Mouse (Mus musculus) bone marrow macrophage, adult 2 months (primary cell): ENCODE measurements around the gene Art4. TPM values are rescaled to one million over a fixed set of nuclear protein-coding genes. Genes with fewer than 3 reads are reported as not detected.
"Not testable (repeated sequence)": the region's sequence is repeated elsewhere in the genome, so short reads cannot be mapped to it uniquely, and the experiment has no call there.

Experiments
- H3K27ac ChIP-seq: 2 replicates; pipeline ENCODE4 v1.5.1; 2012; ENCODE audit warnings: low read depth, low read length; ENCODE audit not compliant: insufficient read depth
- H3K4me1 ChIP-seq: 2 replicates; pipeline ENCODE4 v1.6.1; 2012; ENCODE audit warnings: low read length; ENCODE audit not compliant: control insufficient read depth, insufficient read depth
- H3K4me3 ChIP-seq: 2 replicates; pipeline ENCODE4 v1.5.1; 2012; ENCODE audit warnings: mild to moderate bottlenecking, low read length, moderate library complexity; ENCODE audit not compliant: insufficient read depth
- CTCF ChIP-seq: IDR thresholded peaks from 2 replicates; pipeline ENCODE4 v1.5.1; 2012; ENCODE audit warnings: low read depth, mild to moderate bottlenecking, low read length, moderate library complexity
- POLR2A ChIP-seq: IDR thresholded peaks from 2 replicates; pipeline ENCODE4 v1.6.1; 2012; ENCODE audit warnings: mild to moderate bottlenecking, low read depth, low read length, borderline replicate concordance
- polyA plus RNA-seq: library from polyadenylated mRNA; stranded (reverse); fragments of >200 nt; gene quantifications from 2 replicates; pipeline ENCODE4 v1.2.4, GENCODE M21; 2012; ENCODE audit not compliant: missing spikeins, insufficient read depth, insufficient read length

The Art4 gene
- polyA plus RNA-seq, 1 experiment = not detected

DNA sequence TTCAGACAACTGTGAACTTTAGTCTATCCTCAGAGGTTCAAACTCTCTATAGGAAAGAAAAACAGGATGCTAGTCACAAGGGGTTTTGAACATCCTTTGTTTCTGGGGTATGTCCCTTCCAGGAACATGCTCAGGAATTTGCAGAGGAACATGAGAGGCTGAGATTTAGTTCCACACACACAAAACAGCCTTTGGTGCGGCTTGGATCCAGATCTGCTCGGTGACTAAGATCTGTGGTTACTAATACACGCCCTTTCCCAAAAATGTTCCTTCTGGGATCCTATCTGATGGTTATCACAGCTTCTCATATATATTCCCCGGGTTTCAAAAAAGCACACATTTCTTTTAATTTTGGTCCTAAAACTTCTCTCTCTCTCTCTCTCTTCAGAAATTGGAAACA lies 40.3 kb upstream of the Art4 start:
- no peak overlapping the region for H3K4me3 ChIP-seq
- peaks cover 36% of the 10 kb centered on the region for H3K4me1 ChIP-seq
- H3K27ac ChIP-seq = no peak overlapping the region
- TF ChIP-seq CTCF (no peak), POLR2A (no peak)

DNA sequence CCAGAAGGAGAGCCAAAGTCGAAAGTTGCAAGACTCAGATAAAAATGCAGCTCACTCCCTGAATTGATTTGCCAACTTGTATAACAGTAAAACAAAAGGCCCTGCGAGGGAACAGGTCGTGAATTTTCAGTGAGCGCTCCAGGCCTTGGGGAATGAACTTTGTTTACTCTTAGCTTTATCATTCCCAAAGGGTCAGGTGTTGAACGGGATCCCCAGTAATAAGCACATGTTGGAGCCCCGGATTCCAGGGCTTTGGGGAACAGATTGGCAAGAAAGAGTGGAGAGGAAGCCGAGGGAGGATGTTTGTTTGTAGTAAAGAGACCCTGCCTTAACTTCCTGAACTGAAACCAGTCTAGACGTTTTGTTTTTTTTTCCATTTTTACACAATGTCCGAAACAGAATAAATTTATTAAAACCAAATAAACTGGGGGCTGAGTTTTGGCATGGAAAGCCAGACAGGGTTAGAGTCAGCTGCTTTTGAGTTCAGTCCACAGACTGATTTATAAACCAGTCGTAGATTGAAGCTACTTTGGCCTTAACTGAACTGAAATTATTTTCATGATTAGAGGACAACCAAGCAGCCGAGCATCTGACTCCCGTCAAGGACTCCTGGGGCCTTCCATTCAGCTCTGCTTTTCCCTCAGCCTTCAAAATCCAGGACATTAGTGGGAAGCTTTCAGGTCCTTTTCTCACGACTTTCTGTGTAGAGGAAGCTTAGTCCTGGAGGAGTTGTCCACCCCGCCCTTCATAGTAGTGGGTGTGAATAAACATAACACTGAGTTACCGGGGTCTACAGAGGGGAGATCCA lies 37.2 kb upstream of the Art4 start:
- Histone ChIP-seq H3K4me3 (no peak overlapping the region), H3K4me1 (peaks cover 30% of the 10 kb centered on the region), H3K27ac (no peak overlapping the region)

DNA sequence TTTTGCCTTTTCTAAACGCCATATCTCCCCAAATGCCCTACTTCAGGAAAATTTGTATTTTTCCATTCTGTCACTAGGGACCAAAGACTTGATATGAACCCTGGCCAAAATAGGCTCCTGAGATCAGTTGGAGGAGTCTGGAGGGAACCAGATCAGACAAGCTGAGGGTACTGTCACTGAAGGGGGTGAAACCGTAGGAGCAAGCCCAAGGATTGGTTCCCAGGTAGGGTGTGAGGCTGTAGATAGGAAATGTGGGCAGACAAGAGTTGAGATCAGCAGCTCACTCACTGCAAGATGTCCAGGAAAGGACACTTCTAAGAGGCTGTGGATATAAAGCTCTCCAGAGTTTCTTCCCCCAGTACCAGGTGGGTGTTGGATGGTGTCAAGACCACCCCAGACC lies 34.5 kb upstream of the Art4 start:
- no peak for TF ChIP-seq POLR2A
- no peak for TF ChIP-seq CTCF
- Histone ChIP-seq H3K4me1 (peaks cover 19% of the 10 kb centered on the region), H3K4me3 (no peak overlapping the region), H3K27ac (no peak overlapping the region)

More for the DNA sequence above, 37.2 kb upstream of the Art4 start:
- no peak for TF ChIP-seq CTCF
- no peak for TF ChIP-seq POLR2A

DNA sequence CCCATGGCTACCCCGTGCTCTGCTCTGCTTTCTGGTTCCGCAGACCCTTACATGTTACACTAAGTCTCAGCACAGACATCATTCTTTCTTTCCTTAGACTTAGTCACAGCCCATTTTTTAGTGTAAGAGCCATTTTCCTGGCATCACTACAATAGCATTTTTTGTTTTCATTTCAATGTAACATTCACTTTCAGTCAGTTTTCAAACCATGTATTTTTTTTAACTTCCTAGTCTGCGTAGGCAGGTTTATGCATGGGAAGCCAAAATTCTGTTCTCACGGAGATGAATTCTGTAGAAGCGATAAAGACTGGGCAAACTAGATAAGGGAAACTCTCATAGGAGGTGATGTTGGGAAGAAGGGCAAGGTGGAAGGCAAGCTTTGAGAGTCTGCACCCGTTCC lies 32.0 kb upstream of the Art4 start:
- no peak overlapping the region for H3K27ac ChIP-seq
- no peak overlapping the region for H3K4me3 ChIP-seq
- peaks cover 18% of the 10 kb centered on the region for H3K4me1 ChIP-seq
- TF ChIP-seq POLR2A (no peak), CTCF (no peak)

DNA sequence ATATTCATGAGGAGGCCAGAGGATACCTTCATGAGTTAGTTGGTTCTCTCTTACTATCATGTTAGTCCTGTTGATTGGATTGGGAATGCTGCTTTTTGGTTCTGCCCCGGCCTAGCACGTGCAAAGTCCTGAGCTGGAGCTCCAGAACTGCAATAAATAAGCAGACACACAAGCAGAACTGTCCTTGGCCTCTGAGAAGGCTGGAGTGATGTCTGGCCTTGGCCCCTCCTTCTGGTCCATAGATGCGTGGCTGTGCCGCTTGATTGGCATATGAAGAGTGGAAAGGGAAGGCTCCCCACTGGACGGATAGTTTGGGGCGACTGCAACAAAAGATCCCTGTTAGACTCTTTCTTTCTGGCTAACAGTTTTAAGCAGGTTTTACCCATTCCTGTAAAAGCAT lies 31.5 kb upstream of the Art4 start:
- no peak for TF ChIP-seq POLR2A
- no peak for TF ChIP-seq CTCF
- Histone ChIP-seq H3K4me3 (no peak overlapping the region), H3K4me1 (peaks cover 15% of the 10 kb centered on the region), H3K27ac (no peak overlapping the region)

DNA sequence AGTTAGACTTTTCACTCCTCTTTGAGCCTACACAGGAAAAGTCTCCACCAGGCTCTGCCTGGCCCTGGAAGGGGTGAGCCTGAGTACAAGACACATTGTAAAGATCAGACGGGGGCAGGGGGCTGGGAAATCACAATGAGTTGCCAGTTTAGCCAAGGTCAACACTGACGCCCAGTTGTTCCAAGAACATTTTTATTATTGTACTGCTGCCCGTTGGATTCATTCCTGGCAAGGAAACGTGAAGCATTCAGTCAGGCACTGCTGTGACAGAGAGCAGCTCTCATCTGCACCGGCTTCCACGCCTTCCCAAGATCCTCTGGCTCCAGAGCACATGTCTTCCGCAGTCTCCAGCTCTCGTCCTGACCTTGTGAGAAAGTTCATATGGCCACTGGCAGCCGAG lies 30.3 kb upstream of the Art4 start:
- TF ChIP-seq POLR2A = no peak
- no peak for TF ChIP-seq CTCF
- peaks cover 7% of the 10 kb centered on the region for H3K4me1 ChIP-seq

DNA sequence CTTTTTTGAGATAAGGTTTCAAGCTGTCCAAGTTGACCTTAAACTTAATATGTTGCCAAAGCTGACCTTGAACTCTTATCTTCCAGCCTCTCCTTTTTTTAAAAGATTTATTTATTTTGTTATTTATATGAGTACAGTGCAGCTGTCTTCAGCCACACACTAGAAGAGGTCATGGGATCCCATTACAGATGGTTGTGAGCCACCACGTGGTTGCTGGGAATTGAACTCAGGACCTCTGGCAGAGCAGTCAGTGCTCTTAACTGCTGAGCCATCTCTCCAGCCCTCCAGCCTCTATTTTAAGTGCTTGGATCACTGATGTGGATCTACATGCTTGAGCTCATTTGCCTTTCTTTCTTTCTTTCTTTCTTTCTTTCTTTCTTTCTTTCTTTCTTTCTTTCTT lies 27.2 kb upstream of the Art4 start:
- H3K4me1 ChIP-seq = not testable (repeated sequence)

More for the DNA sequence above, 30.3 kb upstream of the Art4 start:
- Histone ChIP-seq H3K27ac (no peak overlapping the region), H3K4me3 (no peak overlapping the region)

DNA sequence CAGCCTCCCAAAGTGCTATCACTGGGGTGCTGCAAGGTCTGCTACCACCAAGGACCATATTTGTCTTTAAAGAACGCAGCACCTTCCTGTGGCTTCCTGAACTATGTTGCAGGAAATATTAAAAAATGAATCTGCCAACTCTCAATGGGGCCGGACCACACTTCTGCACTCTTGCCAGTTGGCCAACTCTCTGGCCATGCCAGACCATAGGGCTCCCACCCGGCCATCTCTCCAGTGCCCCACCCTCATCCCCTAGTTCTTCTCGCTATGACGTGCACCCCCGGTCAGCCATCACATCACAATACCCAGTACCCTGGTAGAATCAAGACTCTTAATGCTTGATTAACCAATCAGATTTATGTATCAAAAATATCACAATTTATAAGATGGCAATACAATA lies 26.4 kb upstream of the Art4 start:
- no peak for TF ChIP-seq CTCF
- Histone ChIP-seq H3K27ac (no peak overlapping the region), H3K4me3 (no peak overlapping the region), H3K4me1 (no peaks in the 10 kb centered on the region)

More for the DNA sequence above, 27.2 kb upstream of the Art4 start:
- not testable (repeated sequence) for H3K4me3 ChIP-seq, H3K27ac ChIP-seq

DNA sequence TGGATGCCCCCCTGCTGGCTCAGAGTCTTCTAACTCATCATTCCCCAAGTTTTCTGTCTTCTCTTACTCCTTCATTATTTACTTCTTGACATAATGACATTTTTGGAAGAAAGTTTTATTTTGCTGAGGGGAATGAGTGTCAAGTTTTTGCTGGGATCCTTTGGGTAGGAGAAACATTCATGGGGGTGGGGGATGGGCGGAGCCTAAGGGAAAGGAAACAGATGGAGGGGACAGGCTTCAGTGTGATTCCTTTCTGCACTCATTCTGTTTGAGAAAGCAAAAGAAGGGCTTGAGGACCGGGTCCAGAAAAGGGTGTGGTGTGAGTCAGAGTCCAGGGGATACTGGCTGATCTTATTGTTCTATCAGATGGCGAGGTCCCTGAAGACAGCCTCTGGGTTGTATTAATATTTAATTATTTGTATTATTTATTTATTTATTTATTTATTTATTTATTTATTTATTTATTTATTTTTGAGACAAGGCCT lies 25.9 kb upstream of the Art4 start:
- TF ChIP-seq CTCF = no peak
- TF ChIP-seq POLR2A = no peak
- Histone ChIP-seq H3K27ac (no peak overlapping the region), H3K4me1 (no peaks in the 10 kb centered on the region), H3K4me3 (no peak overlapping the region)

DNA sequence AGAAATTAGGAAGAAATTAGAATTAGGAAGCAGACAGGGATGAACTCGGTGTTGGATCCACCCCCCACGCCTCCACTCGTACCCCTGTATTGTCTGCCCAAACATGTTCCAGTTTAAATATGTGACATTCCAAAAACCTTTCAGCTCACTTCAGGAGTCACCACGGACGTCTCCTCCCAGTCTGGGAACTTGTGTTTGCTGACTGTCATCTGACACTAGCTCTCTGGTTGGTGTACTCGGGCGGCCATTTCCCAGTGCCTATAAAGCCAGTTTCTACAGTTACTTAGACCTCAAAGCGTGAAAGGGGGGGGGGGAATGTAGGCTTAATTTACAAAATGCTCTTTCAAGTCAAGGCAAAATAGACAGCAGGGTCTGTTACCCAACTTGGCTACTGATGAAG lies 24.1 kb upstream of the Art4 start:
- H3K27ac ChIP-seq = no peak overlapping the region
- H3K4me1 ChIP-seq = no peaks in the 10 kb centered on the region
- no peak overlapping the region for H3K4me3 ChIP-seq
- TF ChIP-seq CTCF (no peak), POLR2A (no peak)
